Mouse (Mus musculus): ENCODE measurements around the gene Itprid2. TPM values are rescaled to one million over a fixed set of nuclear protein-coding genes. Genes with fewer than 3 reads are reported as not detected.

Itprid2 gene
- total RNA-seq, 2 experiments from 2014 or later, result 12.6 to 12.7 TPM

DNA sequence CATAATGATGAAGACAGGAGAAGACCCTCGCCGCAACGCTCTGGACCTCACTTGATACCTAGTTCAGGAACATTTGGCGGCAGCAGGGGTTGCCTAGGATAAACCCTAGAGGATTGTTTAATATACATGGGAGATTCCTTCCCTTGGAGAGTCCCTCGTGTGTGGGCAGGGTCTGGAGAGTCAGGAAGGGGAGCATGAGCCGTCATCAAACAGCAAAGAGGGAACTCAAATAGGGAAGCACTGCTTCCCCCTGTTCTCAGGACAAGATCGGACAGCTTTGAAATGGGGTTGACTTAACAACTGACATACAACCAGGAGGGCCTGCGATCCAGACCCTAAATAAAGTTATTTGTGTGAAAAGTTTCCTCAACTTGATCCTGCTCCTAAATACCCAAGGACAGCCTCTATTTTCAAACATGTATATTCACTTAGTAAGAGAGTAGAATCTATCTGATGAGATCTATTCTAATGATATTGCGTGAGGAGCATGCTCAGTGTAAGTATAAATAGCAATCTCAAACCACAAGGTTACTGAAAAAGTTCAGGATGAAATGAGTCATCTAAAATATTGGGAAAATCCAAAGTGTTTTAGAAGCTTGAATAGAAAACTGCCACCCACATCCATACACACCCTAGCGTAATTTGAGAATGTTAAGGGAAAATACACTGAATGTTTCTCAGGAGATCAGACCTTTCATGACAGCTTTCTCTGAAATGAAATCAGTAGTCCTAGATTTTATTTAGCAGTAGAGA, 61.5 kb downstream of the Itprid2 start:
- intact Hi-C loops (cut with DNase I), result no loop called here
- DNase-seq, result no peak

DNA sequence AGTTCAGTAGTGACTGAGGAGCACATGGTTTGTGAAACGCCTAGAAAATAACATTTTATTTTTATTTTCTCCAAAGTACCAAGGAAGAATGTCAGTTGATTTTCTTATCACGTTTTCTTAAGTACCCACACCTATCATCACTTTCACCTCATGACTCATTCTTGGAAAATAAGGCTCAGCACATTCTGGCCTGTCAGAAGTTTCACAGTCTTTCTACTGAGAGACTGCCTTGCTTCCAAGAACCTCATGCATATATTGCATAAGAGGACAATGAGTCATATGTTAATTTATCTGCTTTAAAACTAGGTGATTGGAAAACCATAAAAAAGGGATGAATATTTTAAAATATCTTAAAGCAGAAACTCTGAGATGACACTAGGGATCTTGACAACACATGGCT, 63.0 kb downstream of the Itprid2 start:
- DNase-seq, result no peak
- intact Hi-C loops (cut with DNase I), result no loop called here

- no peak for DNase-seq
- intact Hi-C loops (cut with DNase I), result no loop called here
Measured at GRCm38 (mm10) chr2:79704773-79705172, 69.6 kb downstream of the Itprid2 start.

GRCm38 (mm10) chr2:79707575-79707974, 72.4 kb downstream of the Itprid2 start, which contains the start of gene Ppp1r1c:
Gene Ppp1r1c (plus strand): TSS chr2:79707780.
- intact Hi-C loops (cut with DNase I), result no loop called here
- no peak for DNase-seq

DNA sequence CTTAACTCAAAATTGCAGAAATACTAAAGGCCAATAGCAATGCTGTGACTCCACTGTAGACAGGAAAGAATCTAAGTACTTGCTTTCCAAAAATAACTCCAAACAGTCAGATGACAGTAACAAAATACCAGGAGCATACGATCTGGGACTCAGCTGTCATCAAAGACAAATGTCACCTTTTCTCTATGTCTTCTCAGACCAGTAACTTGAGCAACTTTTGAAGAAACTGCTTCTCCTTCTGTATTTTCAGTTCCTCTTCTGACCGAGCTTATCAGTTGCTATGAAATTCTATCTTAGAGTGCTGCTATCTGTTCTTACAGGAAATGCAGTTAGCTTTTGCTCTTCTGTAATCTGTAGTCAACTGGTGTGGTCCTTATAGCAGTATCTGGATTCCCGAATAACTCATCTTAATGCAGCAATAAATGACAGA, 78.5 kb downstream of the Itprid2 start:
- DNase-seq, result no peak
- intact Hi-C loops (cut with DNase I), result loop anchor here (5.0 kb wide), 1 partner anchor 39 kb away; no protein-coding TSS in a partner anchor

DNA sequence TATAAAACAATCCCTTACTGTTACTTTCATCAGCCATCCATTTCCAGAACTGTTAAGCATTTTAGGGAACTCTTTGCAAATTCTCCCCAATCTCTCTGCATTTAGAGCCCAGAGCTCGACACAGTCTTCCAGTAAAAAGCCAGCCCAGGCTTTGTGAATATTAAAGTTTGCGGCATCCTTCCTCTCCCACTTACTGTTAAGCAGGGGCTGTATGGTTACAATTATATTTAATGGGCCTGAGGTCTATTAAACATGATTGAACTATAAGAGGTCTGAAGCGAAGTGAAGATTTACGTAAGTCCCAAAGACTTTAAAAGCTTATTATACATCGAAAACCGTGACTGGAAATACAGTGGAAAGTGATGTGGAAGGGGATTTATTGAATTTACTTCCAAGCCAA, 79.6 kb downstream of the Itprid2 start:
- no peak for DNase-seq
- intact Hi-C loops (cut with DNase I), result loop anchor here (5.0 kb wide), 1 partner anchor 38 kb away; no protein-coding TSS in a partner anchor

DNA sequence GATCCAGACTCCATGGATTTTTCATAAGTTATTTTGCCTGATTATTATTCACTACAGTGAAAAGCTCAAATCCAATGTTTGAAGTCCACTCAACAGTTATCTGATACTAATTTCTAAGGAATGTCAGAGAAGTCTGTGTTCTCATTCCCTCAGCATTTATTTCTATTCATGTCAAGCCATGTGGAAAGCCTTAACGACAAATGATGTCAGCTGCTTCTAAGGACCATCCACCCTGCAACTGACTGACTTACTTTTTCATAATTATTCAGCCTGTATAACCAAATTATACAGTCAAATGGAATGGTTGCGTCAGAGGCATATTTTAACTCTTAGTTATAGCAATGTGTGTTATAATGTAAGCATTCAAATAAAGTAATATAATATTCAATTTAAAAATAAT, 80.8 kb downstream of the Itprid2 start:
- DNase-seq, result no peak
- intact Hi-C loops (cut with DNase I), result no loop called here

DNA sequence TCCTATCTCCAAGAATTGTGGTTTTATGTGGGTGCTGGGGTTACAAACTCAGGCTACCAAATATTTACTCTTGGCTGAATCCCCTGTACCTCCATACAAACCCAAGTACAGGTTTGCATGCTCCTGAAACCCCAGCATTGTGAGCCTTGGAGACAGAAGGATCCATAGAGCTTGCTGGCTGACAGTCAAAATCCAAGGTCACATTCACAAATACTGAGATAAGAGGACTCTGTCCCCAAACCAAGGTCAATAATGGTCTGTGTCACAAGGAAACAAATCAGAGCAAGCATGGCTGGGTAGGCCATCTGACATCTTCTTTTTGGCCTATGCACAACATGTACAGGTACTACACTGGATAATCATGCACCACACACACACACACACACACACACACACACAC, 82.7 kb downstream of the Itprid2 start:
- DNase-seq, result no peak
- intact Hi-C loops (cut with DNase I), result no loop called here

- intact Hi-C loops (cut with DNase I), result no loop called here
- DNase-seq, result no peak
Measured at GRCm38 (mm10) chr2:79722415-79722814, 87.3 kb downstream of the Itprid2 start.

Other genes starting within 250 kb of the Itprid2 start
- gene Neurod1, start 178.6 kb upstream of the Itprid2 start, total RNA-seq (2021), result not detected
- gene Cerkl, start 178.6 kb upstream of the Itprid2 start, total RNA-seq (2021), result under 1 TPM; 0.35 to 0.46 TPM
- gene Ppp1r1c, start 72.4 kb downstream of the Itprid2 start, total RNA-seq (2021), result not detected